Mouse (Mus musculus): ENCODE results near the gene Cabp1.

DNA sequence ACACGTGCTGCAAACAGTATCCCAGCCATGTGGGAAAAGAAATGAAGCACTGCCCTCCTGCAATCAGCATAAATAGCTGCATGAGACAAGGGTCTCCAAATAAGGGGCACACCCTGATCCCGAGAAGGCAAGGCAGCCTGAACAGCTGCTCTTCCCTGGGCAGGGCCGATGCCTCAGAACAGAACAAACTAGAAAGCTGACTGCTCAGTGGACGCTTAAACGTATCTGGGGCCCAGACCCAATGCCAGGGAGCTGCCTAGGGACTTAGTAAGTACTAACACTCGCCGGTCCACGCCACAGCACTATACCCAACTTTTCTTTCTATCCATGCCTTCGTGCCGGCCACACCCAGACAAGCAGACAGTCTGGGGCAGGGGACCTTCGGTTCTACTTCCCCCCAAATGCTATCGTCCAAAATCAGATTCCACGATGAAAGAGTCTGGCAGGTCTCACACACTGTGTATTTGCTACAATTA is 39.0 kb downstream of the Cabp1 start:
- TF ChIP-seq CTCF (IDR thresholded peaks at IDR 0.05; ENCODE audit: insufficient read depth, low read depth, low read length) (no peak), POLR2A (IDR thresholded peaks at IDR 0.05; ENCODE audit: insufficient read depth, low read depth, low read length) (no peak)

Data from olfactory bulb, adult 2 months (tissue).